Mouse (Mus musculus): ENCODE results near the gene Dgkg.

Gene Dgkg

DNA sequence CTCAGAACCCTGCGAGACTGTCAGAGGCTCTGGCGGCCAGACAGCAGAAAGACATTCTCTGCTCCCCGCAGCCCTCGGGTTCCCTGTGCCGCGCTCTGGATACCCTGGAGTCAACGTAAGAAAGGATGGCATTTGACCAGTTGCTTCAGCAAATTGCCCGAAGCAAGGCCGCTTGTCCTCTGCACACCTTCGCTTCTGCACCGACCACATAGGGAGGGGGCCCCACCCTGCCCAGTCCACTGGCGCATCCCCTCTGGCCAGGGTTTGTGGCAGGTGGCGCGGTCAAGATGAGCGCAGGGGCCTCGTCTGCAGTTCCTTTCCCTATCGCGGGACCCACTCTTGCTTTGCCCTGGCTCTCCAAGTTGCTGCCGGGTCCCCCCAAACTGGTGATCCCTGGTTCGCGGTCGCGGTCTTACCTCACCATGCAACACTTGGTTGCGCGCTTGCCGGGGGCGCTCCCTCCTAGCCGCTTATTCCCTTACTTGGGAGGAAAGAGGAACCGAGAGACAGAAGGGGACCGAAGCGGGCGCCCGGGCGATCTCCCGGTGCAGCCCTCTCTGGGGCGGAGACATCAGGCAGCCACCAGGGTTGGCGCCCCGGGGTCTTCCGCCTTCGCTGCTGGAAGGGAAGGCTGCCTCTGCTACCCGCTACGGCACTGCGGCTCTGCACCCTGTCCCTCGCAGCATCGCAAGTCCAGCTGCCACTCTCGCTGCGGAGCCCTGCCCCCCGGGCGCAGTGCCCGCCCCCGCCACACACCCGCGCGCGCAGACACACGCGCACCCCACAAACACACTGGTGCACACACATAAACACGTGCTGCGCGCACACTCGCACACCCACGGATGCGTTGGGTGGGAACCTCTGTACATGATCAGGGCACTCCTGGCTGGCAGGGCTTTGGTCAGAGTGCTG, at the start of gene Dgkg:
Gene Dgkg, minus strand, starts transcription at position 689 of the 912 bp plus-strand sequence.
- no peak for DNase-seq (ENCODE audit: low read depth)

DNA sequence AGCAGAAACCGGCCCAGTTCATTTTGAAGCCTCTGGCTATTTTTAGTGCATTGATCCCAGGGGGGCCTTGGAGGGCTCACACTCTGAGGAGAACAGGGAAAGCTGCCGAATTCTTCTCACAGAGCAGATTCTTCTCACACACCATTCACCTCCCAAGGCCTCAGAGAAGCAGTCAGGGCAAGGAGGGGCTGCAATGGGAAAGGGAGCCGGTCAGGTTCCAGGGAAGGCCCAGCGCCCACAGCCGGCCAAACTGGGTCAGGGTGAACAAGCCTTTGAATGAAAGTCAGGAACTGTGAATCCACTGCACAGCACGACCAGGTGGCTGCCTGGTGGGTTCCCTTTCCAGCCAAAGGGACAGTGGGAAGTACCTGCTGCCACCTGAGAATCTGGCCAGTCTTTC, 47.9 kb upstream of the Dgkg start:
- no peak for DNase-seq (ENCODE audit: low read depth)

GRCm38 (mm10) chr16:22704136-22704535, 47.1 kb upstream of the Dgkg start:
- DNase-seq (ENCODE audit: low read depth) = no peak

- DNase-seq (ENCODE audit: low read depth) = no peak
Observed at GRCm38 (mm10) chr16:22698846-22699760, 42.1 kb upstream of the Dgkg start.

GRCm38 (mm10) chr16:22698101-22698500, 41.1 kb upstream of the Dgkg start:
- no peak for DNase-seq (ENCODE audit: low read depth)

GRCm38 (mm10) chr16:22689622-22690021, 32.6 kb upstream of the Dgkg start:
- DNase-seq (ENCODE audit: low read depth) = no peak

- no peak for DNase-seq (ENCODE audit: low read depth)
Observed at GRCm38 (mm10) chr16:22687711-22688230, 30.8 kb upstream of the Dgkg start.

- DNase-seq (ENCODE audit: low read depth) = no peak
Observed at GRCm38 (mm10) chr16:22683605-22684004, 26.6 kb upstream of the Dgkg start.

DNA sequence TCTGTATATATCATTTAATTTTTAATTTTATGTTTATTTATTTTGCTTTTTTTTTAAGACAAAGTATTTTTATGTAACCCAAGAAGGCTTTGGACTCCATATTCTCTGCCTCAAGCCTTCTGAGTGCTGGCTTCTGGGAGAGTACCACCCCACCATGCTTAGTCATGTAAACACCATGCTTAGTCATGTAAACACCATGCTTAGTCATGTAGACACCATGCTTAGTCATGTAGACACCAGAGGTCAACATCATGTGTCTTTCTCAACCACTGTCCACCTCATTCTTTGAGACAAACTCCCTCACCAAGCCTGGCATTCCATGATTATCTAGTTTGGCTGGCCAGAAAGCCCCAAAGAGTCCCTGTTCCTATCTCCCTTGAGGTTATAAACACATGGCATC, 25.7 kb upstream of the Dgkg start:
- no peak for DNase-seq (ENCODE audit: low read depth)

GRCm38 (mm10) chr16:22679641-22680040, 22.6 kb upstream of the Dgkg start:
- DNase-seq (ENCODE audit: low read depth) = no peak

DNA sequence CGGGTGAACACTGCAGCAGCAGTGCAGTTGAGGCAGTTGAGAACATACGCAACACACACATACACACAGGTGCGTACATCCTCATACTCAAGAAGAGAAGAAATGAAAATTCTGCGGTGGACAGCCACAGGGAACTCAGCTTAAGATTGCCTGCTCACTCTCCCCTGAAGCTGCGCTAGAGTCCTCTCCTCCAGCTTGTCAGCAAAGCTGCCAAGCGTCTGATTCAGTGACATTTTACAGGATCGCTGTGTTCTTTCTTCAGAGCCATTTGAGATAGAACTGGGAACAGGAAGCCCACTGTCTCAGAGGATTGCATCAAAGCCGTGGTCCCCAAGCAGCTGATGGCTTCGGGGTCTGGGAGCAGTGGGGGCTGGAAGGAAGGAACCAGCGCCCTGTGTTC, 17.6 kb upstream of the Dgkg start:
- DNase-seq (ENCODE audit: low read depth) = no peak

- DNase-seq (ENCODE audit: low read depth) = no peak
Observed at GRCm38 (mm10) chr16:22674164-22674563, 17.1 kb upstream of the Dgkg start.

- no peak for DNase-seq (ENCODE audit: low read depth)
Observed at GRCm38 (mm10) chr16:22664033-22664432, 7.0 kb upstream of the Dgkg start.

DNA sequence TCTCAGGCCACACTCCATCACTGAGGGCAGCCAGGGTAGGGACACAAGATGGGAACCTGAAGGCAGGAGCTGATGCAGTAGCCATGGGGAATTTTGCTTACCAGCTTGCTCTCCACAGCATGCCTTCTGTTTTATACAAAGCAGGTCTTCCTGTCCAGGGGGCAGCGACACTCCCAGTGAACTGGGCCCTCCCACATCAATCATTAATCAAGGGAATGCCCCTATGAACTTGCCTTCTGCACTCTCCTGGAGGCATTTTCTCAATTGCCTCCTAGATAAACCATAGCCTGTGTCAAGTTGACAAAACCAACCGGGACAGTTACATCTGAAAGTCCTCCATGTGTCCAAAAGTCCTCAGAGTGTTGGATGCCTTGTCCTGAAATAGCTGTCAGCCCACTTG, 6.1 kb upstream of the Dgkg start:
- DNase-seq (ENCODE audit: low read depth) = no peak

DNA sequence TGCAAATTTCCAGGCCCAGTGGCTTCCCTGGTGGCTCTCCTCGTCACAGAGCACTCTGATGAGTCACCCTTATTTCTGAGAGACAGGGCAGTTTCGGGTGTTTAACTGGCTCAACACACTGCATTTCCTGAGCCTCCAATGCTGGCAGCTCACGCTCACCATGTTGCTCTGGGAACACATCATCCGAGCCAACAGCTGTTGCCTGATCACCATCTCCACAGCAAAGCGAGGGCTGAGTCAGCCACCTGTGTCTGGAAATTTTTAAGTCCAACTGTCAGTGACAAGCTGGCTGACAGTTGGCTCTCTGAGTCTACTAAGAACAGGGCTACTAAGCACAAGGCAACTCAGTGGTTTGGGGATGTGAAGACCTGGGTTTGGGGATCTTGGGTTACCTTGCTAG, 4.1 kb upstream of the Dgkg start:
- peak; percentile 10 for DNase-seq (ENCODE audit: low read depth)

GRCm38 (mm10) chr16:22657874-22658789, 1.1 kb upstream of the Dgkg start:
- DNase-seq (ENCODE audit: low read depth) = no peak

- no peak for DNase-seq (ENCODE audit: low read depth)
Observed at GRCm38 (mm10) chr16:22655812-22656211, 1.2 kb downstream of the Dgkg start.

- DNase-seq (ENCODE audit: low read depth) = no peak
Observed at GRCm38 (mm10) chr16:22655223-22655622, 1.8 kb downstream of the Dgkg start.

DNA sequence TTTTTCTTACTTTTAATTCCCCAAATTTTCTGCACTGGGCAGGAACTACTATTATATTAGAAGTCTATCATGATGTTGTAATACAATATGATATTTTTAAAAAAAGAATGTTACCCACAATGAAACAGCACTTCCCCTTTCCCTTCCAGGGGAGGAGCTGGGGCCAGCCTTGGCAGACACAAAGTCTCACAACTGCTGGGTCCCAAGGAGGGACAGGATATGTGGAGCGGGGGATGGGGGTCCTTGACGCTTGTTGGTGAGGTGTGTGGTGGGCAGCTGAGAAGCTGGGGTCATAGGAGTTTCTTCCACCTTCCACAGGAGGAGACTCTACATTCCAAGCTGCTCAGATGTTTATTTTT, 2.6 kb downstream of the Dgkg start:
- DNase-seq (ENCODE audit: low read depth) = no peak

GRCm38 (mm10) chr16:22653817-22654476, 3.1 kb downstream of the Dgkg start:
- DNase-seq (ENCODE audit: low read depth) = no peak

DNA sequence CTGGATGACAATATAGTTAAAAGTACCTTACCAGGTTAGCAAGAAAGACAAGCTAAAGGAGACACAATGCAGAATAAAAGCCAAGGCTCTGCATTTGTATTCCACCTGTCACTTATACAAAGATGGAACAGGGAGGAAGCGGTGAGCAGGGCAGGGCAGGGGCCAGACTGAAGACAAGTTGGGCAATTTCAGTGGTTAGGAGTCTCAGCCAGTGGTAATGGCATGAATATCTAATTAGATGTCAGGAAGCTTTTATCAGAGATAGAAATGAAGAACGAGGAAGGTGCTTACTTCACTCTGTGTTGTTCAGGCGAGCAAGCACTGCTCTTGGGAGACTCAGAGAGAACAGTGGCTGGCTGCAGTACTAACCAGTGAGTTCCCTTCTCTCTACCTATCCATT, 5.8 kb downstream of the Dgkg start:
- no peak for DNase-seq (ENCODE audit: low read depth)

Data from NIH3T3 (cell line).